Mouse (Mus musculus): Measurements from ENCODE around the gene Sstr4.
A peak's percentile ranks its signal among the peaks of the same experiment; 100 is the strongest.

Gene Sstr4

DNA sequence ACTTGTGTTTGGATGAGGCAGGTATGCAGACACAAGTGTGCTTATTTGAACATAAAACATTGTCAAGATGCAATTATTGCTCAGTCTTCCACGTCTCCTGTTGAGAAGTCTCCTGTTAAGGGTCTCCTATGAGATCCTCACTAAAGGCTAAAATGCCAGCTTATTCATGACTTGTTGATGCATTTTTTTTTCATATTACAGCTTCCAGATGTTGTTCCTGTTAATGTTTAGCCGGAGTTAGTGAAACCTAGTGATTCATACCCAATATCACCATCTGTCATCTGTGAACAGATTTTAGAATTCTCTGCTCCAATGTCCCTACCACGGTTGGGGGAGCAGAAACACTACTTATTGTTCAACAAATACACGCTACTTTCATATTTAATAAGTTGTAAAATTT is 35.8 kb downstream of the Sstr4 start:
- DNase-seq: peak; percentile 17

DNA sequence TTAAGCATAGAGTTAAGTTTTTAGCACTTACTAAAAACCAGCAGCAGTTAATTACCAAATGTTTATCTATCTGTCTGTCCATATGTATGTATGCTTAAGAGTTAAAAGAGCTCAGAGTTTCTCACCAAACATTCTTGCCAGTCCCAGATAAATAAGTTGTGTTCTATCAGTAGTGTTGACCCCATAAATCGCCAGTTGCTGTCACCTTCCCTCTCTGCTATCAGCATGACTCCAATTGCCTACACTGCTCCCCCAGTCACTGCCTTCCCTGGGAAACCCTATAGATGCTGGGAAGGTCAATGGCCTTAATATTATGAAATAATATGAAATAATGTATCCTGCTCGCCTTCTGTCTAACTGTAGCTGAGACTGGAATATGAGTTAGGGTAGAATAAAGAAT is 37.2 kb downstream of the Sstr4 start:
- peak; percentile 21 for DNase-seq

DNA sequence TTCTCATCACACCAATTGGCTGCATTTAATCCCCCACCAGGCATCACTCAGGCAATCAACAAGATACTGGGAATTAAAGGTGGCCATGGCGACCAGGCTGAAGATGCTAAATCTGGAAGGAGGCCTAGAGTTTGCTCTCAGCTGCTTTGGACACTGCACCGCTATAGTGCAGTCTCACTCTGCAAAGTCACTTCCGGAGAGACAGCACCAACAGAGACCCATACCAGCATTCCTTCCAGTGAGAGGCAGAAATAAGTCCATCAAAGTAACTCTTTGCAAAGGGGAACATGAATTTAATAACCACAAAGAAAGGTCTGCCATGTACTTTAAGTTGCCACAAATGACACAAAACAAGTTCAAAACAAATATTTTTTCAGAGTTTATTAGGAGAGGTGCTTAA is 41.1 kb downstream of the Sstr4 start:
- no peak for DNase-seq

DNA sequence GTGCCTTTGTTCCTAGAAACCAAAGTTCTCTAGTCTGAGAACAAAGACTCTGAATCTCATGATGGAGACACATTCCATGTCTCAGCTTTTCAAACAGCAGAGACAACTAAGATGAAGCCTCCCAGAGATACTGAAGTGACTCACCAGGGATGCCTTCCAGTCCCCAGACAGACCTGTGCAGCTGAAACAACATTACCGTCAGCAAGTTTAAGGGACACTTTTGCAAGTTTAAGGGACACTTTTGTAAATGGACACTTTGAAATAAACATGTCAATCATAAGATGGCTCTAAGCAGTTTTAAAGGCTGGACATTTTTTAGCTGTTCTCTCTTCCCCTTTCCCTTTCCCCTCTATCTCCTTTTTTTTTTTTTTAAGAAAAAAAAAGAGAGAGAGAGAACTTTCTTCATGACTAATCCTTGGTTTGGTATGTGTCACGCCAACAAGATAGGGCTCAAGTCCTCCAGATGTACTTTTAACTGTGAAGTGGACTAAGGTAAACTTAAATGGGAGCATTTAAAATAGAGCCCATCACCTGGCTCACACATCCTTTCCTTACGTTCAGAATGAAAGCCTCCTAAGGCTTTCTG is 44.6 kb downstream of the Sstr4 start:
- DNase-seq: peak; percentile 74

DNA sequence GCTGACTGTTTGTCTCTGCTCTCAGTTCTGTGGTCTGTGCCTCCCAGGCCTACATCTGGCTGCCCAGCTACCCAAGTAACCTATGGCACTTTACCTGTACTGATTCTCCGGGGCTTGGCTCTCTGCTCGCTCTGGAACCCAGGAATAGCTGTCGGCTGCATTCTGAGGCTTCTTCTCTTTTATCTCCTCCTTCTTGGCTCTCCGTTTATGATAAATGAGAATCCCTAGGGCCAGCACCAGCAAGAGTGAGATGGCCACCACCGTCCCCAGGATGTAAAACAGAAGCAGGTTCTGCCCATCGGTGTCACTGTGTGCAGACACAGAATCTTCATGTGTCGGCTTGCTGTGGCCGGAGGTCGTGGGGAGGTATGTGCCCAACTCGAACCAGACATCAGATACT is 46.3 kb downstream of the Sstr4 start:
- DNase-seq: peak; percentile 91

DNA sequence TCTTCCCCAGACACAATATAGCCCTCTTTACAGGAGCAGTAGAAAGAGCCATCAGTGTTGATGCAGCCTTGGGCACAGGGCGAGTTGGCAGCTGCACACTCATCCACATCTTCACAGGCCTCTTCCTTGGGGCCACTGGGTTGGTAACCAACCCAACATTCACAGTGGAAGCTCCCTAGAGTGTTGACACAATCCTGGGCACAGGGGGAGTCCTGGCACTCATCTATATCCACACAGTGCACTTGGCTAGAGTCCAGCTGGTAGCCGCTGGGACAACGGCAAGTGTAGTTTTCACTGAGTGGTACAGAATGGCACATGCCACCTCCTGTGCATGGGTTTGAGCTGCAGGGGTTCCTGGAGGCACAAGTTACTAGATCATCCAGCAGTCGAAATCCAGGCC is 47.0 kb downstream of the Sstr4 start:
- DNase-seq: peak; percentile 92

DNA sequence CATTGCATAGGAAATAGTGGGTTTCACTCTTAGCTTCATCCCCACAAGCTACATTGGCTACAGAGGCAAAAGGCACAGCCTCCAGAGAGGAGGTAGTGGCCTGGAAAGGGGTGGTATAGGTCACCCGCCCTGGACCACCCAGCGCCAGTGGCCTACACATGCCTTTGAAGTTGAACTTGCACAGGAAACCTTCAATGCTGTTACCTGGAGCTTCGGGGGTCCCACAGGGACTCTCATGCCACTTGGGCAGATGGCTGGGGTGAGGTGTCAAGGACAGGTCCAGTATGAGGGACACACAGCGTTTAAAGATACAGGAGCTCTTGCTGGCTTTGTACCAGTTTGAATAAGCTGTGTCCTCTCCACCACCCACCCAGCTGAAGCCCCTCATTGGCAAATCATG is 47.6 kb downstream of the Sstr4 start:
- DNase-seq: peak; percentile 90

DNA sequence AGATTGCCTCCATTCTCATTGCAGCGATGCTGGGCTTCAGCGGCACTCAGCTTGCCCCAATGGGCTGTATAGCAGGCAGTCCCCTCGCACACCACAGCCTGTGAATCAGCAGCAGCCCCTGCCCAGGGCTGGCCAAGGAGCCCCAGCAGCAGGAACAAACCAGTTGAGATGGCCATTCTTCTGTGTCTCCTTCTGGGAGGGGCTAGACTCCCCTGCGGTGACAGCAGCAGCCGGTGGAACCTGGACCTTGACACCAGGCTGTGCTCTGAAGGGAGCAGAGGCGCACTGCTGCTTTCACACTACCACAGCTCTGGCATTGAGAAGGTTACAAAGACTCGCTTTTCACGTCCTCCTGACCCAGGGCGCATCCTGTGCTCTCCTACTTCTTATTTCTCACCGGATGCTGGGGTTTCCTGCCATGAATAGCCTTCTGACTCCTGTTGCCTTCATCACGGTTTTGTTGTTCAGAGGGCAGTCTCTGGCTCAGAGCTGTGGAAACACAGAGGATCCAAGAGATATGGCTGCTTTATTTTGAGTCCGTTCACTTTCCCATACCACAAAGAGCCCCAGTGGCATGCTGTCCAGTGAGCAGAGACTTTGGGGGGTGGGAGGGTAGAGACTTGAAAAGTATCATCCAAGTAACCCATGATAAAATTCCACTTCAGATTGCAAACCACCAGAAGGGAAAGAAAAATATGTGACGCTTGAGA is 48.3 kb downstream of the Sstr4 start, which contains the start of gene Cd93:
Cd93 (minus strand) TSS at position 315 of the 710 bp plus-strand sequence.
- peak; percentile 99 for DNase-seq

DNA sequence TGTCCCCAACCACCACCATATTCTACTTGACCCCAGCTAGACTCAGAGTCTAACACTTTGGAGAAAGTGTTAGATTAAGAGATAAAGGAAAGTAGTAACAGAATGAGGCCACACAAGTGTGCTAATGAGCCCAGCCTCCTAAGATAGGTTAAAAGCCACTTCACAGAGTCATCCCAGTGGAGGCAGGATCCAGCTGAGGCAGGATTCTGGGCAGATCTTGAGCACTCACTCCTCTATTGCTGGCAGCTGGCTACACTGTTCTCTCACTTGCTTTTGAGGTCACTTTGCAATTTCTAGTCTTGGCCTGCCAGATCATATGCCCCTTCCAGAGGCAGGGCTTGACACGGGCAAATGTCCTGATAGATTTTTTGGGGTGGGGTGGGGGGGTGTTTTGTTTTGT is 49.3 kb downstream of the Sstr4 start:
- peak; percentile 85 for DNase-seq

DNA sequence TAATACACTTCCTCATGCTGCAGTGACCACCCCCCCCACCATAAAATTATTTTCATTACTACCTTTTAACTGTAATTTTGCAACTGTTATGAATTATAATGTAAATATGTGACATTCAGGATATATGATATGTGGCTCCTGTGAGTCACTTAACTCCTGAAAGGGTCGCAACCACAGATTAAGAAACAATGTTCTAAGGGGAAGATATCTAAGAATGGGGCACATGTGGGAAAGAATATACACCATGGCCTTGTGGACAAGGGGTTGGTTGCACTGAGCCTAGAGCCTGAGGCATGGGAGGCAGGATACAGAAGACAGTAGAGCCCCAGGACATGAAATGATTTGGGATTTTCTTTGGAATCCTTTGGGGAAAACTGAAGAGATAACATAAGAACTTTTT is 50.5 kb downstream of the Sstr4 start:
- no peak for DNase-seq
